Mouse (Mus musculus) kidney, postnatal 4 days (tissue): ENCODE results near the gene Plxdc1.

ENCODE experiments used
- DNase-seq, 2 experiments: peaks; one replicate each; pipeline ENCODE4 v3.0.0; 2021; ENCODE audit warnings: mixed read lengths in 2 of 2

The Plxdc1 gene

DNA sequence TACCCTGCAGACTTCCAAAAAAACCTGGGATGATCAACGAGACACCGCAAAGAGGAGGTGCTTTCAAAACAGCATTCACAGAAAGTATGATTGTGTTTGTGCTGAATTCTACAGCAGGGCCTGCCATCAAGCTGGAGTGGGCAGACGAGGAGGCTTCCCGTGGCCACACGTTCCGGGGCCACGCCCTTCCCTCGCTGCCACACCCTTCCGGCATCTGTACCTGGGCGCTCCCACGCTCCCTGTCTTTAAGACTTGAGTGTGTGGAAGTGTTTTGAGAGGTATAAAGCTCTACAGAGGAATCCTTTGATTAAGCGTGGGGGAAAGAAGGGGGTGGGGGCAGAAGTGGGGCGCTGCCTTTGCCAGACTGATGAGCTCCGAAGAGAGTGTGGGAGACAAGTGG lies 73.1 kb downstream of the Plxdc1 start:
- DNase-seq, result no peak

DNA sequence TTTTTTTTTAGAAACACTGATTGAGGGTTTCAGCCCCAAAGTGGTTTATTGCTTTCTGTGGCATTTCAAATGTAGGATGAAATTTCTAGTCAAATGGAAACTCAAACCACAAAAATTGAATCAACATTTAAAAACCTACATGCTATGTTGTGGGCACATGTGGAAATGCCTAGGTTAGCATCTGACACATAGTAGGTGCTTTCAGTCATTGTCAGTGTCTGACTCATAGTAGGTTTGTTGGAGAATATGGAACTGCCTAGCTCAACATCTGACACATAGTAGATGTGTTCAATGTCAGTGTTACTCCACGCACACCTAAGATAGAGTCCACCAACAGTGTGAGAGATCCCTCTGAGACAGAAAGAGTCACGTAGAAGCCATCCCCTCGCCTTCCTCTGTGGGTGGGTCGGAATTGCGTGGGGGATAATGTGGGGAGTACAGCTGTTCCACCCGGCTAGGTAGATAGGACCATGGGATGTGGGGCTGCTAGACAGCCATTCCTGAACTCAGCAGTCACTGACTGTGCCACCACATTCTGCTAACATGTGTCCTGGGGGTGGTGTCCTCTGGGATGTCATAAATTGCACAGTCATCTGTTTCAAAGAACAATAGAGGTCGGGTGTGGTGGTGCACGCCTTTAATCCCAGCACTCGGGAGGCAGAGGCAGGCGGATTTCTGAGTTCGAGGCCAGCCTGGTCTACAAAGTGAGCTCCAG lies 77.5 kb downstream of the Plxdc1 start:
- DNase-seq, result no peak

DNA sequence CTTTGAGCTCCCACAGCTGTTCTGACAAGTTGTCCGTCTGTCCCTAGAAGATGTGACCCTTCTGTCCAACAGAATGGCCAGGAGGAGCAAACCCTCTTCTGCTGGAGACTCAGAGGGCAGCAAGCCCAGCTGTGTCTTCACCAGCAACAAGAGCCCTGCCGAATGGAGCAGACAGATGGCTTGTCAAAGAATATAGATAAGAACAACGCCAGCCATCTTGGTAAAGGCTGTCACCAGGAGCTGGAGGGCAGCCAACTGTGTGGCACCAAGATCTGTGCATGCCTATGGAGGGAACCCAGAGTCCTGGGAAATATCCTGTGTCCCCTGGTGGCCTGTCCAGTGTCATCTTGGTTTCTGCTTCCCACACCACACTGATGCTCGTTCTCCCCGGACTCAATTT lies 78.3 kb downstream of the Plxdc1 start:
- no peak for DNase-seq

DNA sequence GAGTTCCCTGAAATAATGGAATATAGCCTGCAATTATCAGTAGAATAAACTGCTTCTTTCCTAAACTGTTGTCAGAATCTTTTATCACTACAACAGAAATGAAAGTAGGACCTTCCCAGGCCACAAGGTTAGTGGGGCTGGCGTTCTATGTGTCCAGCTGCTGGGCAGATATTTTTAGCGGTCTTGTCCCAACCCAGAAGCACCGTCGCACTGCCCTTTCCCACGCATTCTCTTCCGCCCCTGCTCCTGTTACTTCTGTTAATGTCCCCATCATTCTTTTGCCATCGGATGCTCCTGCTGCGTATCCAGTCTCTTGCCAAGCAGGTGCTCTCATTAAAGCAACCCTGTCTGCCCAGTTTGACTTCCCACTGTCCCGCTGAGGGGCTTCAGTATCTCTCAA lies 79.3 kb downstream of the Plxdc1 start:
- DNase-seq, result no peak

DNA sequence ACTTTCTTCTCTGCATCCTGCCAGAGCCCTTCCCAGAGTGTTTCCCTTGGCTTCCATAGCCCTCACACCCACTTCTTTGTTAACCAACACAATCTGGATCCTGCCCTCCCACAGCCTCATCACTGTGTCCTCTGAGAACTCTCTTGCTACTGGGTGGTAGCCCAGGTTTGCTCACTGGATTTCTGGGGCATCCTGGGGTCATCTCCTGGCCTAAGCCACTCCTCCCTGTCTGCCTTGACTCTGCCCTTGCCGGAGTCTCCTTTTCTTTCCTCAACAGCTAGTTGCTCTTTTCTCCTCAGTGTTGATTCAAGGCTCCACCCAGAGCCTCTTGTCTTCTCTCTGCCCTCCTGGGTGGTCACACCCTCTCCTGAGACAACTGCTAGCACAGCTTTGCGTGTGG lies 80.3 kb downstream of the Plxdc1 start:
- no peak for DNase-seq

DNA sequence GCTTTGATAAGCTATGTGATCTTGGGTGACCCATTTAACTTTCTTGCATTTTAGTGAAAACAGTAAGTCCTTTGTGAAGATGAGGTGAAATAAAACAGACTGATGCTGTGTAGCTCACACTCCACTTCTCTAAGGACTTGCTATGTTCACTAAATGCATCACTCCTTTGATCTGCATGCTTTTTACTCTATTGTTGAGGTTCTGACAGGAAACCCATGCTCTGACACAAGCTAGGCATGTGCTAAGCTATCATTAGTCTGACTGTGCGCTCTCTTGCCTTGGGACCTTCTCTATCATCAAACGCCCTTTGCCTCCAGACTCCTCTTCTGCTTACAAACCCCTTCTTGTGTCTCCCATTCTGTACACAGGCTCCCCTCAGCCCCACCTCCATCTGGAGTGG lies 80.7 kb downstream of the Plxdc1 start:
- DNase-seq, result no peak

DNA sequence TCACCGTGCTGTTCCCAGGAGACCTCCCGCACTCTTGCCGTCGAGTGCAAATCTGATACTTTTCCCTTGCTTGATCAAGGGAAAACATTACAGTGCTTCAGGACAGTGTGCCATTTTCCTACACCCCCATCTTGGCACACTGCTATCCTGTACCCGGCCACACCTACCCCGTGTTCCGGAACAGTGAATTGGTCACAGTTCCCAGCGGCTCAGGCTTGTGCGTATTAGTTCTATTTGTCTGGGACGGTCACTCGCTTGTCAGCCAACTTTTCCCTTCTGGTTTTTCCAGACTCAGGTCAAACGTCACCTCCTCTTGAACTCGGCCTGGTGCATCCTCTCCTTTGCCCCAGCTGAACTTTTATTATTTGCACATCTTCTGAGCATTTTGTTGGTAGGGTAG lies 81.4 kb downstream of the Plxdc1 start:
- no peak for DNase-seq

DNA sequence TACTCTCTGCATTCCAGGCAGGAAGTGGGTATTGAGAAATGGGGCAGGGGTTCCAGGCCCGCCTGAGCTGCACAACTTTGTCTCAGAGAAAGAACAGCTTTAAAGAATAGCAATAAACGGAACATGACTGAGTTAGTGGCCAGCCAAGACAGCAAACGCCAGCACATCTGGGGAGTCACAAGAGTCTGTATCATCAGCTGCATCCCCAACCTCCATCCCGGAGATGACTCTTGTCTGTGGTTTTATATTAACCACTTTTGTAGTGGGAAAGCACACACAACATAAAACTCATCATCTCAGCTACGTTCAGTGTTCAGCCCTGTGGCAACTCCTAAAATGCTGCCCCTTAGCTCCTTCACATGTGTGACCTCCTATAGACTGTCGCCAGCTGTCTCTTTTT lies 84.4 kb downstream of the Plxdc1 start:
- DNase-seq, result no peak

DNA sequence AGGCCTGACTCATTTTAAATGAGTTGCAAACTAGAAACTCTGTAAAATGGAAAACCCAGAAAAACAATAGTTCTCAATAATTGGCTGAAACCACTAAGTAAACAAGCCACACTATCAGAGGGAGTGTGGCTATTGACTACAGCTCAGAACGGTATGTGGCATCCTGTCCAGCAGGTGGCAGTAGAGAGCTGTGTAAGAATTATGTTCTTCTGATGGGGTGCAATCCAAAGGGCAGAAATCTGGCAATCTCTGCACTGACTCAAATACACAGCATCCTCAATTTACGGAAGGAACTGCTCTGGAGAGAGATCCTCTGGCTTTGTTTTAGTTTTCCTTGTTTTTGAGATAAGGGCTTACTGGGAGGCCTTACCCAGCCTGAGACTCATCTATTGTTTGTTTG lies 86.4 kb downstream of the Plxdc1 start:
- DNase-seq, result peak; percentile 90 to 91

DNA sequence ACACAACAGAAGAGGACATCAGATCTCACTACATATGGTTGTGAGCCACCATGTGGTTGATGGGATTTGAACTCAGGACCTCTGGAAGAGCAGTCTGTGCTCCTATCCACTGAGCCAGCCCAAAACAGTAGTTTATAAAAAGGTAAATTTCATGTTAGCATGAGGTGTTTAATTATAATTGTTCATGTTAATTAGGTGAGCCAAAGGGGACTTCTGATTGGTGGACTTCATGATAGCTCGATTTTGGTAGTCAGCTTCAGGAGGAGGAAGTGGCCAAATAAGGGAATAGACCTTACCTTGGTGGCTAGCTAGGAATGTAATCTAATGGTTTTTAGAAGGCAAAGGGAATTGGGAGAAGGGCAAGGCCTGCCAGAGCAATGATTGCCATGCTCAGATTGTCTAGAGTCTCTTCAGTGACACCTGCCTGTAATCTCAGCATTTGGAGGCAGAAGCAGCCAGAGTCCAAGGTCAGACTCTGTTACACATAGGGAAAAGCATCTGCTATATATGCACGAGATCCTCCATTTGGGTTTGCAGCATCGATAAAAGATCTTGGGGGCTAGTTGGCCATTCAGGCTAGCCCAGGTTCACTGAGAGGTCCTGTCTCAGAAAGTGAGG lies 88.6 kb downstream of the Plxdc1 start:
- DNase-seq, result no peak

DNA sequence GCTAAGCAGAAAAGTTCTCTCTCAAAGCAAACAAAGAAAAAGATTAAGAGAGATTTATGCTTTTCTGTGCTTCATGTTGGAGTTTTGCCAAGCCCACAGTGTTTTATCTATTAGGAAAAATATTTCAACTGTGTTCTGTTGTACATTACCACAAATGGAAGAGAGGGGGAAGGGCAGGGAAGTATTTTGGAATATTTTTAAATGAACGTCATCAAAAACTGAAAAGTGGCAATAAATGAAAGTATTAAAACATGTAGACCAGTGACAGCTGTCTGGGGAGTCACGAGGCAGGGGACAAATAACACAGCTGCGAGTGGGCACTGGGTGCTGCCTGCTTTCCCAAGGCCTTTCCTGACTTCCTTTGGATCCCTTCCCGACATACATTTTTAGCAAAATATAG lies 89.6 kb downstream of the Plxdc1 start:
- DNase-seq, result no peak

DNA sequence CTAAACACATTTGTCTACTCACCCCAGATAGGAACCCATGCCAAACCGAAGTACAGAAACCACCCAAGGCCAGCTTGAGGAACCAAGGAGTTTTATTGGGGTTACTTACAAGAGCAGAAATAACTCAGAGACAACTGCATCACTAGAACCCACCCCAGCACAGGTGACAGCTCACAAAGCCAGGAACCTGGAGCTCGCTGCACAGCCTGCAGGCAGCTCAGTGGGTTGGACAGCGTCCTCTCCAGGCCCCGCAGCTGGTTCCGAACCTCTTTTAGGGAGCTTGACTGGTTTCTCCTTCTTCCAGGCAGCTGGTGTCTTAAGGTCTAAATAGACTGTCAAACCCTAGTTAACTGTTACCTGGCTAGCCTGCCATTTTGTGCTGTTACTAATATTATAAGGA lies 94.4 kb downstream of the Plxdc1 start:
- DNase-seq, result no peak

DNA sequence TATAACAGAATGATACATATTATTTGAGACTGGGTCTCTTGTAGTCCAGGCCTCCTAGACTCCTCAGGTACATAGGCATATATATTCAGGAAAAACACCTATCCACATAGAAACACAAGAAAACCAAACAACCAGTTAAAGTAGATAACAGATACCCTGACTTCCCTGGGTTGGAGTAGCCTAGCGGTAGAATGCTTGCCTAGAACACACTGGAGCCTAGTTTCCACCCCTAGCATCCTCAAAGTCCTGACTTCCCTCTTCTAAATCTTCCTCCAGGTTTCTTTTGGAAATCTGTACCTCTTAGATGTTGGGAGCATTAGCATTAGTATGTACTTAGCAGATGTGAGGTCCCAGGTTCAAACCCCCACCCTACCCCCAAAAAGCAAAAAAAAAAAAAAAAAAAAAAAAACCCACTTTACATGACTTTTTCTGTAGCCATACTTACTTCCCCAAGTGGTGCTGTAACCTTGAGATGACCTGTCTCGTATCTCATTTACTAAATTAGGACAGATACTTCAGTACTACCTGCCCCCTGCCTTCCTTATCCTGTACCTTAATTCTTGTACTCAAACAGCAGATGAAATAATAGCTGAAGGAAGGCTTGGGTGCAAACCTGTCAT lies 100.8 kb downstream of the Plxdc1 start:
- DNase-seq, result no peak

DNA sequence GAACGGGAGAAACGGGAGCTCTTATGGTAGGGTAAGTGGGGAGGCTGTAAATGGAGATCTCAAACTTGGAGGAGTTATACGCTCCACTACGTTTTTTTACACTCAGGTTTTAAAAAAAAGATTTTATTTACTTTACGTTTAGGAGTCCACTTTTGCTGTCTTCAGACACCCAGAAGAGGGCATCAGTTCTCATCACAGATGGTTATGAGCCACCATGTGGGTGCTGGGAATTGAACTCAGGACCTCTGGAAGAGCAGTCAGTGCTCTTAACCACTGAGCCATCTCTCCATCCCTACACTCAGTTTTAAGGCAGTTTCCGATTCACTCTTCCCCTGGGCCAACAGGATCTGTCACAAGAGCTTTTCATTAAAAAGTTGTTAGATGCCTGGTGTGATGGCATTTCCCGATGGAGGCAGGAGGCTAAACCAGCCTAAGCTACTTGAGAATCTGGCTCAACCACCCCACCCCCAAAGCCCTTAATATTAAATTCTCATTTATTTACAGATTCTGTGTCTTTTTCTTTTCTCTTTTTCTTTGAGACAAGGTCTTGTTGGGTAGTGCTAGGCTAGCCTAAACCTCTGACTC lies 101.6 kb downstream of the Plxdc1 start:
- peak in 1 of 2 experiments; percentile 13 for DNase-seq

DNA sequence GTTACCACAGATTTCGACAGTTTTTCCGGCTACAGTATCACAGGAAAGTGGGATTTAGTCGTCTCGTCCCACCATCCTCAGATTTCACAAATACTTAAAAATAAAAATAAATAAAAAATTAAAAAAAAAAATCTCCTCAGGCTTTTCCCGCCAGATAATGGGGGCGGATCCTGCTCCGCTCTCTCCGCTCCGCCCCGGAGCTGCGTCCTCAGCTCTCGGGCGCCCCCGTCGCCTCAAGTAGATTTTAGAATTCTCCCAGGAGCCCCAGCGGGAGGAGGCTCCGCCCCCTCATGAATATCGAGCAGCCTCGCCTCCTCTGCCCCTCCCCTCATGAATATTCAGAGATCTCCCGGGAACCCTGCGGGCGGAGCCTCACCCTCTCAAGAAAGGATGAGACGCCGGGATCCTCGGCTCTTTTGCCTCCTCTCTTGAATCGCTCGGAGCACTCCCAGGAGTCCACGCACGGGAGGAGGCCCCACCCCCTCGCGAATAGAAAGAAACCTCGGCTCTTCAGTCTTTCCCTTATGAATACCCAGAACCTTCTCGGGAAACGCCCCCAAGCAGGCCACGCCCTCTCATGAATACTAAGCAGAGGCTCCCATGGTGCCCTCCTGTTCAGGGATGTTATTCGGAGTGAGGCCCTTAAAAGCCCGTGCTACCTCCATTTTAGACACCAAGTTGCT lies 102.2 kb downstream of the Plxdc1 start, which contains the start of gene Fbxo47:
TSS of gene Fbxo47 (minus strand) at position 237 of the 683 bp plus-strand sequence.
- DNase-seq, result peak; percentile 97 to 98

DNA sequence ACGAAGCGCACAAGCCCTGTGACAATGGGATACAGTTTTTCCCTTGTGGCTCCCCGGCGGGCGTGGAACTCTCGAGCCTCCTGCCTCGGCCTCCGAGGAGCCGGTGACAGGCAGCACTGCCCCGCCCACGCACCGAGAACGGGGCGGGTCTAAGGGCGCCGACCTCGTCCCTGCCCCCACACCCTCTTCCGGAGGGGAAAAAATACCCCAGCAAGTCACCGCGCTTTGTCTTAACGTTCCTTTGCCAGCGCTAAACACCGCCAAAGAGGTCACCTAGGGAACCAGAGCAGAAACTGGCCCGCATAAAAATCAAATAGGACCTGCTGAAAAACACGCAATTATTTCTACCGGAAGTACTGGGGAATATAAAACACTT lies 102.7 kb downstream of the Plxdc1 start:
- DNase-seq, result peak; percentile 74 to 82

DNA sequence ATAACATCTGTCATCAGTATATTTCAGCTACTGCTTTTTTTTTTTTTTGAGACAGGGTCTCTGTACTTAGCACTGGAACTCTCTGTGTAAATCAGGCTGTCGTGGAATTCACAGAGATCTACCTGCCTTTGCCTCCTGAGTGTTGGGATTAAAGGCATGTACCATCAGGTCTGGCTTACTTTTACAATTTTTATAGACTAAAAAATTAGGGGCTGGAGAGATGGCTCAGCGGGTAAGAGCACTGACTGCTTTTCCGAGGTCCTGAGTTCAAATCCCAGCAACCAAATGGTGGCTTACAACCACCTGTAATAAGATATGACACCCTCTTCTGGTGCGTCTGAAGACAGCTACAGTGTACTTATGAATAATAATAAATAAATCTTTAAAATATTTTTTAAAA lies 105.9 kb downstream of the Plxdc1 start:
- DNase-seq, result no peak

DNA sequence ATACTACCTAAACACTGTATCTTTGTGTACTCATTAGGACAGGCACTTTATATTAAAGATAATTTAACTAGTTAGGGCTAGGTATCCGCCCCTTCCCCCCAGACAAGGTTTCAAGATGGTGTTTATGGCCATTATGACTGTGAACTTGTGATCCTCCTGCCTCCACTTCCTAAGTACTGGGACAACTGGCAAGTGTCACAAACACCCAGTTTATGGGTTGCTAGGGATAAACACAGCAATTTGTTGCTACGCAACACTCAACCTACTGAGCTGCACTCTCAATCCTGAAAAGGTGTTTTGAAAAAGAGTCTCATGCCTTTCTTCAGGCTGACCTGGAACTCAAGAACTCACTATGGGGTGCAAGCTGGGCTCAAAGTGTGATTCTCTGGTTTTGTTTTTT lies 108.9 kb downstream of the Plxdc1 start:
- no peak for DNase-seq

DNA sequence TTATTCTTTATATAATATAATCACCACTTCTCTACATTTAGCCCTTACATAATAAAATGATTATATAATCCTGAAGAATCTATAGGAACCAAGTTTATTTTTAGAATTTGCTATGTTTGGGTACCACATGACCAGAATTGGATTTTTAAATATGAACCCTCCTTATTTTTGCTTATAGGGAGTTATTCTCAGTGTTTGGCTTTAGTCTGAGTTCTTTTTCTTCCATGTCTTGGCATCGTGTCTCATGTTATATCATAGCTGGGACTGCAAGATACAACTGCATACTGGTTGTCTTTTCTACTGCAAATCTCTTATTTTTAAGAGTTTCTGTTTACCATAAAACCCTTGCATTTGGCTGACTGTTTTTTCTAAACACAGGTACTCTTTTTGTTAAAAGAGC lies 111.8 kb downstream of the Plxdc1 start:
- DNase-seq, result no peak
